Mouse (Mus musculus) intestine, postnatal 0 days (tissue): Measurements from ENCODE around the gene Col24a1. TPM values are rescaled to one million over a fixed set of nuclear protein-coding genes. Genes with fewer than 3 reads are reported as not detected.

ENCODE experiments used
- ATAC-seq: fragments of 200-750 bp; cut with Nextera tagmentation; 2 replicates; pipeline ENCODE4 v1.8.0; 2017; ENCODE audit warnings: mild to moderate bottlenecking, moderate TSS enrichment, moderate library complexity
- H3K27ac ChIP-seq: fragments of 300-500 bp; sonication (generic); 2 replicates; pipeline ENCODE4 v1.5.1; 2014; ENCODE audit warnings: mild to moderate bottlenecking, low read depth, low read length, moderate library complexity
- H3K27me3 ChIP-seq: fragments of 300-500 bp; sonication (generic); replicated peaks from 2 replicates; pipeline ENCODE4 v1.6.1; 2014; ENCODE audit warnings: low read length, mixed read lengths; ENCODE audit not compliant: control insufficient read depth, insufficient read depth
- H3K36me3 ChIP-seq: fragments of 300-500 bp; sonication (generic); 2 replicates; pipeline ENCODE4 v1.6.1; 2014; ENCODE audit warnings: mild to moderate bottlenecking, moderate library complexity; ENCODE audit not compliant: control insufficient read depth, insufficient read depth
- H3K4me1 ChIP-seq: fragments of 300-500 bp; sonication (generic); replicated peaks from 2 replicates; pipeline ENCODE4 v1.6.1; 2014; ENCODE audit warnings: antibody characterized with exemption, low read length, mixed read lengths; ENCODE audit not compliant: control insufficient read depth, insufficient read depth
- H3K4me2 ChIP-seq: fragments of 300-500 bp; sonication (generic); replicated peaks from 2 replicates; pipeline ENCODE4 v1.6.1; 2014; ENCODE audit warnings: low read depth, mild to moderate bottlenecking, moderate library complexity
- H3K4me3 ChIP-seq: fragments of 300-500 bp; sonication (generic); 2 replicates; pipeline ENCODE4 v1.5.1; 2014; ENCODE audit warnings: low read depth, low read length
- H3K9ac ChIP-seq: fragments of 300-500 bp; sonication (generic); 2 replicates; pipeline ENCODE4 v1.6.1; 2014; ENCODE audit warnings: mild to moderate bottlenecking, low read depth, low read length
- H3K9me3 ChIP-seq: fragments of 300-500 bp; sonication (generic); 2 replicates; pipeline ENCODE4 v1.6.1; 2016; ENCODE audit warnings: mixed run types; ENCODE audit not compliant: control insufficient read depth
- CTCF ChIP-seq: sonication (generic); IDR thresholded peaks from 2 replicates; pipeline ENCODE4 v1.5.1; 2016; ENCODE audit warnings: low read depth, mild to moderate bottlenecking, control low read depth, antibody characterized with exemption, moderate library complexity
- WGBS: fragments of 180-500 bp; shearing (Covaris S2); extraction: QIAGEN DNeasy Blood & Tissue Kit; methylation state at CpG from one replicate; pipeline ENCODE4 v1.1.7; 2014; 5-methylcytosine and 5-hydroxymethylcytosine counted together
- polyA plus RNA-seq: library from polyadenylated mRNA; unstranded; fragments of >200 nt; fragmentation: Nextera tagmentation; extraction: Ambion mirVana; gene quantifications from 2 replicates; pipeline ENCODE4 v1.2.1, GENCODE M21; 2015

The Col24a1 gene
- polyA plus RNA-seq, 1 experiment from 2014 or later = 1.9 TPM

DNA sequence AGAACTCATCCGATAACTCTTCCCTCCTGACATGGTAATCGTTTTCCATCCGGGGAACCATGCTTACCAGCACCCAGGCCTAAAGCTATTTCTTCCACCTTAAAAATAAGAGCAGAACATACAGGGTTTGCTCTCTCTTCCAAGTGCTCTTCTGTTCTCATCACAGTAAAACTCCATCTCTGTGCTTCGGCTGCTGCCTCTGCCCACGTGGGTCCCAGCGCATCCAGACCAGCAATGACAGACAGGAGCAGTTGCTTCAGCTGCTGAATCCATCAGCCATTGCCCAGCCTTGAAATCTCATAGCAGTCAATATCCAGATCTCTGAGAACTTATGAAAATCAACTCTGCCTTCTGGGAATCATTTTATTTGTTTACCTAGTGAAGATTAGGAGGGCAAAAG is 110.7 kb downstream of the Col24a1 start:
- H3K36me3 ChIP-seq = no peaks in the 10 kb centered on the region
- no peak for ATAC-seq
- no peak overlapping the region for H3K27ac ChIP-seq
- no peak overlapping the region for H3K4me2 ChIP-seq
- H3K4me3 ChIP-seq = no peak overlapping the region
- no peak for TF ChIP-seq CTCF
- no peaks in the 10 kb centered on the region for H3K9me3 ChIP-seq
- no peak overlapping the region for H3K9ac ChIP-seq
- no peaks in the 10 kb centered on the region for H3K27me3 ChIP-seq
- no peaks in the 10 kb centered on the region for H3K4me1 ChIP-seq
- WGBS = 82% methylated on average over 6 of the region's 6 CpGs

DNA sequence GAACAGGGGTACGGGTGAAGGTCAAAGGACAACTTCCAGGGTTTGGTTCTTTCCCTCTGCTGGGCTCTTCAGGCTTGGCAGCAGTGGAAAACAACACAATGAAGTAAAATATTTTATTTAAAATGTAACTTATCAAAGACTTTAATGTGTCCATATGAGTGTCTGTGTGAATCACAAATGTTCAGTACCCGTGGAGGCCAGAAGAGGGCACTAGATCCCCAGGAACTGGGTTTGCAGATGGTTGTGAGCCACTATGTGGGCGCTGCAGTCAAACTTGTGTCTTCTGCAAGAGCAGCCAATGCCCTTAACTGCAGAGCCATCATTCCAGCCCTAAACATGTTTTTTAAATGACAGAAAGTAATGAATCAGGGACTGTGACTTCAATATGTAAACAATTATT is 115.8 kb downstream of the Col24a1 start:
- H3K4me1 ChIP-seq = no peaks in the 10 kb centered on the region
- TF ChIP-seq CTCF = peak; percentile 66
- H3K9ac ChIP-seq = no peak overlapping the region
- H3K4me3 ChIP-seq = no peak overlapping the region
- H3K4me2 ChIP-seq = no peak overlapping the region
- no peaks in the 10 kb centered on the region for H3K9me3 ChIP-seq
- WGBS = 71% methylated on average over 3 of the region's 3 CpGs
- H3K27me3 ChIP-seq = no peaks in the 10 kb centered on the region
- H3K27ac ChIP-seq = no peak overlapping the region
- ATAC-seq = no peak
- H3K36me3 ChIP-seq = no peaks in the 10 kb centered on the region

DNA sequence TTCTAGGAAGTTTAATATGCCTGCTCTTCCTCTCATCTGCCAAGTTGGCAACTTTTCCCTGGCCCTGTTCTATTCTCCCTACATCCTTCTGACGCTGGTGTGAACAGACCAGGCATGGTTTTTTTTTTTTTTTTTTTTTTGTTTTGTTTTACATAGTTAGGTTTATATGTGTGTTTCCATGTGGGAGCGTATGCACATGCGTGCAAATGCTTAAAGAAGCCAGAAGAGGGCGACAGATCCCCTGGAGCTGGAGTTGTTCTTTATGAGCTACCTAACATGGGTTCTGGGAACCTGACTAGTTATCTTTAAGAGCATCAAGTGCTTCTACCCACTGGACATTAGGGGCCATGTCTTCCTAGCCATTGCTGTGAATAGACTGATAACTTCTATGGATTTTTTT is 119.9 kb downstream of the Col24a1 start:
- no peaks in the 10 kb centered on the region for H3K9me3 ChIP-seq
- peak; percentile 55 for TF ChIP-seq CTCF
- no peak overlapping the region for H3K9ac ChIP-seq
- no peak overlapping the region for H3K27ac ChIP-seq
- H3K4me3 ChIP-seq = no peak overlapping the region
- no peak overlapping the region for H3K4me2 ChIP-seq
- no peaks in the 10 kb centered on the region for H3K27me3 ChIP-seq
- no peaks in the 10 kb centered on the region for H3K36me3 ChIP-seq
- ATAC-seq = no peak
- 53% methylated on average over 4 of the region's 4 CpGs for WGBS
- H3K4me1 ChIP-seq = no peaks in the 10 kb centered on the region

DNA sequence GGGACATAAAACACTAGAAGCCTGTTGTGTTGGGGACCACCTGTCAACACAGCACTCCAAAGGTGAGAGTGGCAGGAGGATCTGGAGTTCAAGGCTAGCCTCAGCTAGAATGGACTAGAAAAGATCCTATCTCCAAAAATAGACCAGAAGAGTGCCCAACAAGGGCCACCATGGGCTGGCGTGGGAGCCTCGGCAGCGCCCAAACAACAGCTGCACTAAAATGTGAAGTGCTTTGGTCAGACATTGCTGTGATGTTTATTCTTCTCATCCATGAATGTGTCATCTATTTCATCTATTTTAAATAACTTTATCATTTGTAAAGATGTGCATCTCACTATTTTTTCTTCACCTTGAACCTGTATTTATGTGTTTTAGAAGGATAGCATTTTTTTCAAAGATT is 122.1 kb downstream of the Col24a1 start:
- Histone ChIP-seq H3K27ac (no peak overlapping the region), H3K36me3 (no peaks in the 10 kb centered on the region), H3K4me1 (no peaks in the 10 kb centered on the region), H3K4me3 (no peak overlapping the region), H3K4me2 (no peak overlapping the region), H3K9me3 (no peaks in the 10 kb centered on the region), H3K27me3 (no peaks in the 10 kb centered on the region), H3K9ac (no peak overlapping the region)
- no peak for TF ChIP-seq CTCF
- no peak for ATAC-seq
- 86% methylated on average over 3 of the region's 3 CpGs for WGBS

DNA sequence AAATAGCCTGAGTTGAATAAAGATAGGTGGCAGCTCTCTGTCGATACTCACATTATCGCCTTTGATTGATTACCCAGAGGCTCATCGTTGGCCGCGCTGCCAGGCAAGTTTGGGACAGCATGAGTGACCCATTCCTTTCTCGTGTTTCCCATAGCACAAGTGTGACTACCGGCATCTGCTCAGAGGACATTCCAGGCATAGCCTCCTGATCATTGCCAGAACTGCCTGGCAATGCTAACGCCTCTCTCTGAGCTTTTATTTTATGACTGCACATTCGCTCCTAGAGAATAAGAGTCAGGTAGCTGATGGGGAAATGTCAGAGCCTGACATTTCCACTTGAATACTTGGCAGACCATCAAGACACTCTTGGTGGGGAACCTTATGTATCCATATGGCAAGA is 125.5 kb downstream of the Col24a1 start:
- WGBS = 66% methylated on average over 9 of the region's 9 CpGs
- Histone ChIP-seq H3K9me3 (no peaks in the 10 kb centered on the region), H3K4me1 (no peaks in the 10 kb centered on the region), H3K27ac (no peak overlapping the region), H3K36me3 (no peaks in the 10 kb centered on the region), H3K4me3 (no peak overlapping the region), H3K4me2 (no peak overlapping the region), H3K27me3 (no peaks in the 10 kb centered on the region), H3K9ac (no peak overlapping the region)
- ATAC-seq = no peak
- TF ChIP-seq CTCF = no peak

DNA sequence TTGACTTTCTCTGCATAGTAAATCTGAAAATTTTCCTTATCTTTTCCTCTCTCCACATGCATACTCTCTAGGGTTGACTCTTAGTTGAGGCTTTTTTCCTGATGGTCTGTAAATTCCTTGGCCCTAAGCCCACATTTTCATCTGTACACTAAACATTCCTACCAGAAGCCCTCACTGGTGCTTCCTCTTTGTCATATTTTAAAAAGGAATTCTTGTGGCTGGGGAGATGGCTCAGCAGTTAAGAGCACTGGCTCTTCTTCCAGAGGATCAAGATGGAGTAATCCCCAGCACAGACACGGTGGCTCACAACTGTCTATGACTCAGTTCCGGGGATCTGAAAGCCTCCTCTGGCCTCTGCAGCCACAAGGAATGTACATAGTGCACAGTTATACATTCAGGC is 128.1 kb downstream of the Col24a1 start:
- H3K9ac ChIP-seq = no peak overlapping the region
- H3K9me3 ChIP-seq = no peaks in the 10 kb centered on the region
- H3K4me2 ChIP-seq = no peak overlapping the region
- H3K4me3 ChIP-seq = no peak overlapping the region
- no peak for TF ChIP-seq CTCF
- H3K36me3 ChIP-seq = no peaks in the 10 kb centered on the region
- H3K4me1 ChIP-seq = no peaks in the 10 kb centered on the region
- no peak for ATAC-seq
- H3K27me3 ChIP-seq = no peaks in the 10 kb centered on the region
- WGBS = 58% methylated on average over 2 of the region's 2 CpGs
- H3K27ac ChIP-seq = no peak overlapping the region

DNA sequence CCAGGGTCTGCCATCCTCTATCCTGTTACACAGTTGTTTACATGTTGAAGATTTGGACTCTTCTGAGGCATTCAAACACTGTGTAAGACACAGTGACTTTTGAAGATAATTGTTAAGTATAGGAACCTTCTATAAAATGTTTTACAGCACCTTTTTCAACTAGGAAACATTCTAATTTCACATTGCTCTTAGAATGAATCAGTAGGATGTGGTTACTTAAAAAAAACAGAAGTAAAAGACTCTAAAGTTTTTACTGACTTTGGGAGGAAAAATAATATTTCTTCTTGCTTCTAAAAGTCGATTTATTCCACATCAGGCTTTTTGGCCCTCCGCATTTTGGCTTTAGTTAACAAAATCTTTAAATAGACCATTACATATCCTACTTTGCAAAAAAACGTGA is 129.8 kb downstream of the Col24a1 start:
- H3K4me3 ChIP-seq = no peak overlapping the region
- WGBS = 92% methylated on average over 3 of the region's 3 CpGs
- ATAC-seq = no peak
- H3K36me3 ChIP-seq = no peaks in the 10 kb centered on the region
- no peaks in the 10 kb centered on the region for H3K4me1 ChIP-seq
- no peak overlapping the region for H3K27ac ChIP-seq
- no peak overlapping the region for H3K9ac ChIP-seq
- H3K27me3 ChIP-seq = no peaks in the 10 kb centered on the region
- H3K9me3 ChIP-seq = no peaks in the 10 kb centered on the region
- H3K4me2 ChIP-seq = no peak overlapping the region
- no peak for TF ChIP-seq CTCF
